Mouse (Mus musculus): ENCODE results near the gene Mogat2. TPM values are rescaled to one million over a fixed set of nuclear protein-coding genes. Genes with fewer than 3 reads are reported as not detected.
A peak's percentile ranks its signal among the peaks of the same experiment; 100 is the strongest.

Gene Mogat2
- polyA plus RNA-seq, 1 experiment from 2014 or later, result 9.3 TPM

GRCm38 (mm10) chr7:99249582-99249911, 11.1 kb upstream of the Mogat2 start:
- Histone ChIP-seq H3K4me3 (ENCODE audit: low read depth, low read length) (peak overlapping the region; percentile 35), H3K9ac (ENCODE audit: low read length) (peak overlapping the region; percentile 48; the same call in 1 of the 2 replicates), H3K27ac (ENCODE audit: low read depth, low read length) (no peak overlapping the region), H3K36me3 (ENCODE audit: control insufficient read depth, insufficient read depth, low read length) (no peaks in the 10 kb centered on the region), H3K27me3 (ENCODE audit: control insufficient read depth, insufficient read depth, low read length) (peaks cover 8% of the 10 kb centered on the region; the same call in 1 of the 2 replicates), H3K4me1 (replicated peaks; ENCODE audit: control insufficient read depth, insufficient read depth, low read length) (0 out of 2 replicates have a peak, but pooled peaks cover 2% of the 10 kb centered on the region), H3K4me2 (ENCODE audit: low read depth, low read length, severe bottlenecking) (peak overlapping the region; percentile 64), H3K9me3 (ENCODE audit: control insufficient read depth, low read length) (no peaks in the 10 kb centered on the region)
- ATAC-seq (replicated peaks; ENCODE audit: low FRiP score), result peak; percentile 70
- 3% methylated on average over 10 of the region's 10 CpGs for WGBS
- DNase-seq (ENCODE audit: low spot score), result peak; percentile 74

GRCm38 (mm10) chr7:99248906-99249581, 10.6 kb upstream of the Mogat2 start:
- Histone ChIP-seq H3K9me3 (ENCODE audit: control insufficient read depth, low read length) (no peaks in the 10 kb centered on the region), H3K27me3 (ENCODE audit: control insufficient read depth, insufficient read depth, low read length) (peaks cover 8% of the 10 kb centered on the region; the same call in 1 of the 2 replicates), H3K4me2 (ENCODE audit: low read depth, low read length, severe bottlenecking) (peak overlapping the region; percentile 64), H3K4me1 (replicated peaks; ENCODE audit: control insufficient read depth, insufficient read depth, low read length) (0 out of 2 replicates have a peak, but pooled peaks cover 2% of the 10 kb centered on the region), H3K27ac (ENCODE audit: low read depth, low read length) (no peak overlapping the region), H3K36me3 (ENCODE audit: control insufficient read depth, insufficient read depth, low read length) (no peaks in the 10 kb centered on the region), H3K9ac (ENCODE audit: low read length) (peak overlapping the region; percentile 48), H3K4me3 (ENCODE audit: low read depth, low read length) (peak overlapping the region; percentile 35)
- WGBS, result 1% methylated on average over 37 of the region's 44 CpGs
- peak; percentile 59 for ATAC-seq (replicated peaks; ENCODE audit: low FRiP score)
- no peak for DNase-seq (ENCODE audit: low spot score)

DNA sequence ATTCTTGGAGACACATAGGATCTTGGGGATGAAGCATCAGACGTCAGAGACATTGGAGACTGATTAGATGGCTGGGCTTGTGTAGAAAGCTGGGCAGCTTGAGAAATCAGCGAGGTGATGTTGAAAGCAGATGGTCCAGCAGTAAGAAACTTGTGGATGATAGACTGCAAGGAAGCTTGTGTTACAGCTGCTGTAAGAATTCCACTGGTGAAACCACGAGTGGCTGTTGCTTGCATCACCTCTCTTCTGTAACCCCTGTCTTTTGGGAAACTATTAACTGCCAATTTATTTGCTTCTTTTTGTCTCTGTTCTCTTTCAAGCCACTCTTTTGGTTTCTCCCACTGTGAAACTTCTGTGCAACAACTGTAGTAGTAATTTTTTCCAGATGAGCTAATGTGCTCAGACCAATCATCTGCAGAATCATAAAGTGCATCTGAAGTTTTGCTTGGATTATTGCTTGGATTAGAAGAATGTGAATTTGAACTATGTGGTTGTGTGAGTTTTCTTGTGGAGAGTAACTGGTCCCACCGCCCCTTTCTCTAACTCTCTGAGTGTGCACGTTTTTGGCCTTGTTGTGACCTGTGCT, 9.8 kb upstream of the Mogat2 start:
- Histone ChIP-seq H3K27ac (ENCODE audit: low read depth, low read length) (no peak overlapping the region), H3K27me3 (ENCODE audit: control insufficient read depth, insufficient read depth, low read length) (peaks cover 8% of the 10 kb centered on the region; the same call in 1 of the 2 replicates), H3K9me3 (ENCODE audit: control insufficient read depth, low read length) (no peaks in the 10 kb centered on the region), H3K4me1 (replicated peaks; ENCODE audit: control insufficient read depth, insufficient read depth, low read length) (0 out of 2 replicates have a peak, but pooled peaks cover 2% of the 10 kb centered on the region), H3K9ac (ENCODE audit: low read length) (no peak overlapping the region), H3K4me3 (ENCODE audit: low read depth, low read length) (no peak overlapping the region), H3K4me2 (ENCODE audit: low read depth, low read length, severe bottlenecking) (no peak overlapping the region), H3K36me3 (ENCODE audit: control insufficient read depth, insufficient read depth, low read length) (no peaks in the 10 kb centered on the region)
- DNase-seq (ENCODE audit: low spot score) (no peak), ATAC-seq (replicated peaks; ENCODE audit: low FRiP score) (no peak)
- WGBS, result 39% methylated on average over 5 of the region's 5 CpGs

DNA sequence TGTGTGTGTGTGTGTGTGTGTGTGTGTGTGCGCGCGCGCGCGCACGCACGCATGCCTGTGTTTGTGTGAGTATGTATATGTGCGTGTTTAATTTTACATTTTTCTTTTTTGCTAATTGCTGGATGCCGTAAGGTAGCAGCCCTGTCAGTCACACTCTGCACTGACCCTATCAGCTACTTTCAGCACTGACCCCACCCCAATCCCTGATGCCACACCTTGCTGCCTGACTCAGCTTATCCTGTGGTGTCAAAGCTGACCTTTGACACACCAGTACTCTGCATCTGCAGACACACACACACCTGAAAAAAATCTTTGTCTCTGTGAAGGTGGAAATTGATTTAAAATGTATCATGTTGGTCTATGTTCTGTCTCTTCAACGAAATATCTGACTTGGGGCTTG, 3.7 kb upstream of the Mogat2 start:
- Histone ChIP-seq H3K4me2 (ENCODE audit: low read depth, low read length, severe bottlenecking) (no peak overlapping the region), H3K9me3 (ENCODE audit: control insufficient read depth, low read length) (no peaks in the 10 kb centered on the region), H3K4me1 (replicated peaks; ENCODE audit: control insufficient read depth, insufficient read depth, low read length) (peaks cover 4% of the 10 kb centered on the region; the same call in 1 of the 2 replicates), H3K27ac (ENCODE audit: low read depth, low read length) (no peak overlapping the region), H3K9ac (ENCODE audit: low read length) (no peak overlapping the region), H3K27me3 (ENCODE audit: control insufficient read depth, insufficient read depth, low read length) (no peaks in the 10 kb centered on the region), H3K36me3 (ENCODE audit: control insufficient read depth, insufficient read depth, low read length) (no peaks in the 10 kb centered on the region), H3K4me3 (ENCODE audit: low read depth, low read length) (no peak overlapping the region)
- WGBS, result 96% methylated on average over 11 of the region's 11 CpGs
- DNase-seq (ENCODE audit: low spot score) (no peak), ATAC-seq (replicated peaks; ENCODE audit: low FRiP score) (no peak)

GRCm38 (mm10) chr7:99236888-99237660, 1.3 kb downstream of the Mogat2 start:
- no peak overlapping the region for H3K9ac ChIP-seq (ENCODE audit: low read length)
- WGBS, result 14% methylated on average over 8 of the region's 8 CpGs
- no peaks in the 10 kb centered on the region for H3K27me3 ChIP-seq (ENCODE audit: control insufficient read depth, insufficient read depth, low read length)
- H3K36me3 ChIP-seq (ENCODE audit: control insufficient read depth, insufficient read depth, low read length), result no peaks in the 10 kb centered on the region
- H3K9me3 ChIP-seq (ENCODE audit: control insufficient read depth, low read length), result no peaks in the 10 kb centered on the region
- H3K27ac ChIP-seq (ENCODE audit: low read depth, low read length), result no peak overlapping the region
- peaks cover 4% of the 10 kb centered on the region; the same call in 1 of the 2 replicates for H3K4me1 ChIP-seq (replicated peaks; ENCODE audit: control insufficient read depth, insufficient read depth, low read length)
- DNase-seq (ENCODE audit: low spot score), result no peak
- H3K4me2 ChIP-seq (ENCODE audit: low read depth, low read length, severe bottlenecking), result no peak overlapping the region
- no peak; the same call in 1 of the 2 replicates for ATAC-seq (replicated peaks; ENCODE audit: low FRiP score)
- H3K4me3 ChIP-seq (ENCODE audit: low read depth, low read length), result no peak overlapping the region

GRCm38 (mm10) chr7:99235657-99236056, 2.8 kb downstream of the Mogat2 start:
- Histone ChIP-seq H3K4me2 (ENCODE audit: low read depth, low read length, severe bottlenecking) (no peak overlapping the region), H3K4me3 (ENCODE audit: low read depth, low read length) (no peak overlapping the region), H3K9ac (ENCODE audit: low read length) (no peak overlapping the region), H3K9me3 (ENCODE audit: control insufficient read depth, low read length) (no peaks in the 10 kb centered on the region), H3K4me1 (replicated peaks; ENCODE audit: control insufficient read depth, insufficient read depth, low read length) (peaks cover 4% of the 10 kb centered on the region; the same call in 1 of the 2 replicates), H3K36me3 (ENCODE audit: control insufficient read depth, insufficient read depth, low read length) (no peaks in the 10 kb centered on the region), H3K27me3 (ENCODE audit: control insufficient read depth, insufficient read depth, low read length) (no peaks in the 10 kb centered on the region), H3K27ac (ENCODE audit: low read depth, low read length) (no peak overlapping the region)
- no peak for ATAC-seq (replicated peaks; ENCODE audit: low FRiP score)
- DNase-seq (ENCODE audit: low spot score), result no peak
- WGBS, result 72% methylated on average over 2 of the region's 2 CpGs

DNA sequence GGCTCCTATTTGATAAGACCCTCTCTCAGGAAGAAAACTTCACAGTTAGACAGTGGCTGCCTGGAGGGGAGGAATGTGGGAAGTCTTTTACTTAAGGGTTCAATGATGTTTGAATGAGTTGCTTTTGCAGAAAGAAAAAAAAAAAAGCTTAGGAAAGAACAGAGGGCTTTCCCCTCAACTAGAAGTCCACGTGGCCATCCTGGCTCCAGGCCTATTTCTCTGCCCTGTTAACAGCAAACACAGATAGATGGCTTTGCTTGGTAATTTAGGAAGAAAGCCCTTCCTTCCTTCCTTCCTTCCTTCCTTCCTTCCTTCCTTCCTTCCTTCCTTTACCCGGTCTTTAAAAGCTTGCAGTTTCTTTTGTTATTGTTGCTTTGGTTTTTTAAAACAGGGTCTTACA, 3.5 kb downstream of the Mogat2 start:
- Histone ChIP-seq H3K27ac (ENCODE audit: low read depth, low read length) (no peak overlapping the region), H3K27me3 (ENCODE audit: control insufficient read depth, insufficient read depth, low read length) (no peaks in the 10 kb centered on the region), H3K36me3 (ENCODE audit: control insufficient read depth, insufficient read depth, low read length) (no peaks in the 10 kb centered on the region), H3K9ac (ENCODE audit: low read length) (no peak overlapping the region), H3K4me2 (ENCODE audit: low read depth, low read length, severe bottlenecking) (no peak overlapping the region), H3K9me3 (ENCODE audit: control insufficient read depth, low read length) (no peaks in the 10 kb centered on the region), H3K4me3 (ENCODE audit: low read depth, low read length) (no peak overlapping the region), H3K4me1 (replicated peaks; ENCODE audit: control insufficient read depth, insufficient read depth, low read length) (peaks cover 4% of the 10 kb centered on the region; the same call in 1 of the 2 replicates)
- ATAC-seq (replicated peaks; ENCODE audit: low FRiP score) (no peak), DNase-seq (ENCODE audit: low spot score) (no peak)
- 45% methylated on average over 2 of the region's 2 CpGs for WGBS

DNA sequence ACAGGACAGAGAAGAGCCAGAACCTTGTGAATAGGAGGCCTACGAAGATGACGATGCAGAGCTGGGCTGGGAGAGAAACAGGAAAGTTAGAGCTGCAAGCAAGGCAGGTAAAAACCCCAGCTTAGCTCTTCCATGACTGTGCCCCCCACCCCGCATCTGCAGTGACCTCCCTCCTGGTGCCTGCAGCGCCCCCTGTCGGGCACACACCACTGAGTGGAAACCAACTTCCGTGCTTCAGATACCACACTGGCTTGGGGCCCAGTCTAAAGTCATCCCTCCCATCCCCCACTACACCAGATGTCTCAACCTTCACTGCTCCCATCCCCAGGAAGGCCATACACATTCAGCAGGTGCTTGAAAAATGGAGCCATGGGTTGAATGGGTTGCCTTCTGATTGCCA, 5.8 kb downstream of the Mogat2 start:
- no peaks in the 10 kb centered on the region; the same call in 1 of the 2 replicates for H3K4me1 ChIP-seq (replicated peaks; ENCODE audit: control insufficient read depth, insufficient read depth, low read length)
- no peak for ATAC-seq (replicated peaks; ENCODE audit: low FRiP score)
- no peak overlapping the region for H3K9ac ChIP-seq (ENCODE audit: low read length)
- no peak for DNase-seq (ENCODE audit: low spot score)
- H3K9me3 ChIP-seq (ENCODE audit: control insufficient read depth, low read length), result no peaks in the 10 kb centered on the region
- no peaks in the 10 kb centered on the region for H3K36me3 ChIP-seq (ENCODE audit: control insufficient read depth, insufficient read depth, low read length)
- H3K4me2 ChIP-seq (ENCODE audit: low read depth, low read length, severe bottlenecking), result no peak overlapping the region
- H3K27ac ChIP-seq (ENCODE audit: low read depth, low read length), result no peak overlapping the region
- H3K27me3 ChIP-seq (ENCODE audit: control insufficient read depth, insufficient read depth, low read length), result no peaks in the 10 kb centered on the region
- no peak overlapping the region for H3K4me3 ChIP-seq (ENCODE audit: low read depth, low read length)
- WGBS, result 60% methylated on average over 6 of the region's 6 CpGs

All from forebrain, embryonic 11.5 days (tissue).